Mouse (Mus musculus): Measurements from ENCODE around the gene Slc22a23. TPM values are rescaled to one million over a fixed set of nuclear protein-coding genes. Genes with fewer than 3 reads are reported as not detected.

Slc22a23 gene
- polyA plus RNA-seq, 1 experiment from 2014 or later, result 16.7 TPM

DNA sequence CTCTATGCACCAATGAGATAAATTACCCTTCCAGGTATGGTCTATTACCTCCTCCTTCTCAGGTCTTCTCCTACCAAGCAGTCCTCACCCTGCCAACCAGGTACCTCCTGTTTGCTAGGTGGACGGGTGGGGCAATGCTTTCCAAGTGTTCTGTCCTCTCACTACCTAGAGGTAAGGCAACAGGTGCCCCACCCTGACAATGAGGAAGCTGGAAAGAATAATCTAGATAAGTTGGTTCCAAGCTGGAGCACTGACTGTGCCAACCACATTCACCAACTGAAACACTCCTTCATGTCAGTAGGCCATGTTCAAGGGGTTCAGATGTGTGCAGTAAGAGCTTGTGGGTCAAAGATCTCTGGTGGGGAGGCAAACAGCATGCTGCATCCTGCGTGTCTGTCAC, 10.1 kb downstream of the Slc22a23 start:
- ATAC-seq (ENCODE audit: low FRiP score, low read depth), result no peak
- Histone ChIP-seq H3K4me1 (no peaks in the 10 kb centered on the region), H3K9ac (no peak overlapping the region), H3K27ac (no peak overlapping the region), H3K4me2 (replicated peaks) (no peak overlapping the region), H3K36me3 (no peaks in the 10 kb centered on the region), H3K27me3 (replicated peaks) (no peaks in the 10 kb centered on the region), H3K4me3 (no peak overlapping the region), H3K9me3 (no peaks in the 10 kb centered on the region)
- WGBS, result 83% methylated on average over 2 of the region's 2 CpGs

- WGBS, result 50% methylated on average over 7 of the region's 7 CpGs
- no peaks in the 10 kb centered on the region for H3K4me1 ChIP-seq
- H3K27me3 ChIP-seq (replicated peaks), result no peaks in the 10 kb centered on the region
- no peak overlapping the region for H3K4me2 ChIP-seq (replicated peaks)
- H3K9me3 ChIP-seq, result no peaks in the 10 kb centered on the region
- H3K27ac ChIP-seq, result no peak overlapping the region
- no peak overlapping the region for H3K4me3 ChIP-seq
- ATAC-seq (ENCODE audit: low FRiP score, low read depth), result no peak
- no peaks in the 10 kb centered on the region for H3K36me3 ChIP-seq
- no peak overlapping the region for H3K9ac ChIP-seq
These were observed 12.2 kb downstream of the Slc22a23 start for GRCm38 (mm10) chr13:34332762-34333161.

GRCm38 (mm10) chr13:34331399-34332186, 13.4 kb downstream of the Slc22a23 start:
- Histone ChIP-seq H3K4me1 (no peaks in the 10 kb centered on the region), H3K9me3 (no peaks in the 10 kb centered on the region), H3K9ac (no peak overlapping the region), H3K27me3 (replicated peaks) (no peaks in the 10 kb centered on the region), H3K4me2 (replicated peaks) (no peak overlapping the region), H3K27ac (no peak overlapping the region), H3K4me3 (no peak overlapping the region), H3K36me3 (no peaks in the 10 kb centered on the region)
- 90% methylated on average over 7 of the region's 7 CpGs for WGBS
- no peak for ATAC-seq (ENCODE audit: low FRiP score, low read depth)

DNA sequence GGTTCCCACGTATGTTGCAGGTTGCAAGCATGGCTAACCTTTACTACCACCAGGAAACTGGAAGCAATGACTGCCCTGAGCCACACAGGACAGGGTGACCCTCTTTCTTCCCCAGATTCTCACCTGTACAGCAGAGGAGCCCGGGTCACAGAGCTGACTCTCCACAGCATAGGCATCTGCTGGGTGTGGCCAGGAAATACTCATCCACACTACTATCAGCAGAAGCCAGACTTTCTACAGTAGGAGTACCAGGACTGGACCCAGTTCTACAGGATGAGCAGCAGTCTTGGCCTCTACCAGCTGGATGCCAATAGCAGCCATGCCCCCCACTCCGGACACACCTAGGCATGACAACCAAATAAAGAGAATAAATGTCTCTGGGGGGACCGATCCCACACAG, 15.4 kb downstream of the Slc22a23 start:
- Histone ChIP-seq H3K4me3 (no peak overlapping the region), H3K27ac (no peak overlapping the region), H3K4me2 (replicated peaks) (no peak overlapping the region), H3K36me3 (no peaks in the 10 kb centered on the region), H3K9me3 (no peaks in the 10 kb centered on the region), H3K4me1 (no peaks in the 10 kb centered on the region), H3K27me3 (replicated peaks) (no peaks in the 10 kb centered on the region), H3K9ac (no peak overlapping the region)
- no peak for ATAC-seq (ENCODE audit: low FRiP score, low read depth)
- WGBS, result 89% methylated on average over 4 of the region's 4 CpGs

- no peaks in the 10 kb centered on the region for H3K9me3 ChIP-seq
- H3K4me2 ChIP-seq (replicated peaks), result no peak overlapping the region
- no peak for ATAC-seq (ENCODE audit: low FRiP score, low read depth)
- no peaks in the 10 kb centered on the region for H3K27me3 ChIP-seq (replicated peaks)
- WGBS, result 92% methylated on average over 1 of the region's 1 CpGs
- no peak overlapping the region for H3K9ac ChIP-seq
- no peaks in the 10 kb centered on the region for H3K36me3 ChIP-seq
- no peak overlapping the region for H3K27ac ChIP-seq
- H3K4me1 ChIP-seq, result no peaks in the 10 kb centered on the region
- no peak overlapping the region for H3K4me3 ChIP-seq
These were observed 18.0 kb downstream of the Slc22a23 start for GRCm38 (mm10) chr13:34326992-34327391.

- H3K4me1 ChIP-seq, result no peaks in the 10 kb centered on the region
- H3K9me3 ChIP-seq, result no peaks in the 10 kb centered on the region
- no peak overlapping the region for H3K27ac ChIP-seq
- no peak for ATAC-seq (ENCODE audit: low FRiP score, low read depth)
- 72% methylated on average over 2 of the region's 2 CpGs for WGBS
- no peak overlapping the region for H3K4me3 ChIP-seq
- no peaks in the 10 kb centered on the region for H3K36me3 ChIP-seq
- no peak overlapping the region for H3K4me2 ChIP-seq (replicated peaks)
- no peak overlapping the region for H3K9ac ChIP-seq
- no peaks in the 10 kb centered on the region for H3K27me3 ChIP-seq (replicated peaks)
These were observed 21.6 kb downstream of the Slc22a23 start for GRCm38 (mm10) chr13:34323361-34323760.

DNA sequence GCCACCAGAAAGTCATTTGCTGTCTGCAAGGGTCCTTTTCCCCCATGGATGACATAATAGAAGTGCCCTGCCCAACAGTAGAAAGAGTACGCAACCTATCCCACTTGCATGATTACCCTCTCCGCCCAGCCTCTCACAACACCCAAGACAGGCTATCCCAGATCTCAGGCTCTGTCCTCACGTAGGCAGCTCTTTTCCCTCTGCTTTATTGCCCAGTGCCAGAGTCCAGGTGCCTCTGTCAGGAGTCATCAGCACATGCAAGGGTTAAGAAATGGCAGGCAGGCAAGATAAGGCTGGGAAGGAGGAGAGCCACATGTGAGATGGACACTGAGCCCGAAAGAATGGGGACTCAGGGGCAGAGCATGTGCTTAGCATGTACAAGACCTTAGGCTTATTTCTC, 24.5 kb downstream of the Slc22a23 start:
- Histone ChIP-seq H3K9ac (no peak overlapping the region), H3K4me1 (no peaks in the 10 kb centered on the region), H3K27ac (no peak overlapping the region), H3K36me3 (no peaks in the 10 kb centered on the region), H3K27me3 (replicated peaks) (no peaks in the 10 kb centered on the region), H3K4me2 (replicated peaks) (no peak overlapping the region), H3K4me3 (no peak overlapping the region), H3K9me3 (no peaks in the 10 kb centered on the region)
- WGBS, result 84% methylated on average over 4 of the region's 4 CpGs
- no peak for ATAC-seq (ENCODE audit: low FRiP score, low read depth)

- no peak overlapping the region for H3K9ac ChIP-seq
- 93% methylated on average over 4 of the region's 4 CpGs for WGBS
- no peak overlapping the region for H3K27ac ChIP-seq
- no peak overlapping the region for H3K4me3 ChIP-seq
- no peak overlapping the region for H3K4me2 ChIP-seq (replicated peaks)
- H3K9me3 ChIP-seq, result no peaks in the 10 kb centered on the region
- H3K36me3 ChIP-seq, result no peaks in the 10 kb centered on the region
- no peaks in the 10 kb centered on the region for H3K4me1 ChIP-seq
- no peaks in the 10 kb centered on the region for H3K27me3 ChIP-seq (replicated peaks)
- no peak for ATAC-seq (ENCODE audit: low FRiP score, low read depth)
These were observed 27.9 kb downstream of the Slc22a23 start for GRCm38 (mm10) chr13:34317051-34317450.

DNA sequence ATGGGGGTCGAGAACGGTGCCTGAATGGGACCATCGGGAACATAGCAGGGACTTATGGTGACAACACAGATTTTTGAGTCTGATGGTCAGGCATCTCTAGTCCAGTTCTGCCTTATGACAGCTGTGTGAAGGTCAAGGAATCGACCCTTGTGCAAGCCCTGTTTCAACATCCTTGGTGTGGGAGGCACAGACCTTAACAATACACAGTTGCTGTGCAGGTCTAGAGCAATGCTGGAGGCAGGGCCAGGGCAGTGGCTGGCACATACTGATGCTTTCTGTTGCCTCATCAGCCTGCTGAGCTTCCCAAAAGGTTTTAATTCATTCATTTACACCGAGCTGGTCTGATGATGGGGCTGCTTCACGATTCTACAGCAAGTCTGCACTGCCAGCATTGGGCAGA, 28.5 kb downstream of the Slc22a23 start:
- Histone ChIP-seq H3K4me2 (replicated peaks) (no peak overlapping the region), H3K27ac (no peak overlapping the region), H3K4me3 (no peak overlapping the region), H3K9me3 (no peaks in the 10 kb centered on the region), H3K4me1 (no peaks in the 10 kb centered on the region), H3K36me3 (no peaks in the 10 kb centered on the region), H3K27me3 (replicated peaks) (no peaks in the 10 kb centered on the region), H3K9ac (no peak overlapping the region)
- 89% methylated on average over 6 of the region's 6 CpGs for WGBS
- no peak for ATAC-seq (ENCODE audit: low FRiP score, low read depth)

DNA sequence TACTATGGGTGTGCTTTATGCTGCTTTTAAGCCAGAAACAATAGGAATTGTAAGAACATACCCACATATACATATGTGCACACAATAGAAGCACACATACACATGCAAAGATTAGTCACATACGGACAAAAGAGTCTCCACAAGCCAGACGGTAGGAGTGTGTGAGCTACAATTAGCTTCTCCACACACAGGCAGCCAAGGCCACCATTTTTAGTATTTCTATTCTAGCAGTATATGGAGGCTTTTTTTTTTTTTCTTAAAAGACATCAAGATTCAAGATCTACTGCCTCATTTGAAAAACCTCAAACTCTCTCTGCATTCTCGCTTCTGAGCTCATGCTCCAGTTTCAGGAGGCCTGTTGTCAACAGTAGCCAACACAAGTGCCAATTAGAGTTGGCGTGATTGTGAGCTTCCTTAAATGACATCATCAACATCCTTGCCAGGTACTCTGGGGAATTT, 31.9 kb downstream of the Slc22a23 start:
- H3K9ac ChIP-seq, result no peak overlapping the region
- H3K36me3 ChIP-seq, result no peaks in the 10 kb centered on the region
- ATAC-seq (ENCODE audit: low FRiP score, low read depth), result no peak
- no peak overlapping the region for H3K4me2 ChIP-seq (replicated peaks)
- H3K4me1 ChIP-seq, result no peaks in the 10 kb centered on the region
- 75% methylated on average over 4 of the region's 4 CpGs for WGBS
- no peaks in the 10 kb centered on the region for H3K27me3 ChIP-seq (replicated peaks)
- H3K4me3 ChIP-seq, result no peak overlapping the region
- no peak overlapping the region for H3K27ac ChIP-seq
- H3K9me3 ChIP-seq, result no peaks in the 10 kb centered on the region

DNA sequence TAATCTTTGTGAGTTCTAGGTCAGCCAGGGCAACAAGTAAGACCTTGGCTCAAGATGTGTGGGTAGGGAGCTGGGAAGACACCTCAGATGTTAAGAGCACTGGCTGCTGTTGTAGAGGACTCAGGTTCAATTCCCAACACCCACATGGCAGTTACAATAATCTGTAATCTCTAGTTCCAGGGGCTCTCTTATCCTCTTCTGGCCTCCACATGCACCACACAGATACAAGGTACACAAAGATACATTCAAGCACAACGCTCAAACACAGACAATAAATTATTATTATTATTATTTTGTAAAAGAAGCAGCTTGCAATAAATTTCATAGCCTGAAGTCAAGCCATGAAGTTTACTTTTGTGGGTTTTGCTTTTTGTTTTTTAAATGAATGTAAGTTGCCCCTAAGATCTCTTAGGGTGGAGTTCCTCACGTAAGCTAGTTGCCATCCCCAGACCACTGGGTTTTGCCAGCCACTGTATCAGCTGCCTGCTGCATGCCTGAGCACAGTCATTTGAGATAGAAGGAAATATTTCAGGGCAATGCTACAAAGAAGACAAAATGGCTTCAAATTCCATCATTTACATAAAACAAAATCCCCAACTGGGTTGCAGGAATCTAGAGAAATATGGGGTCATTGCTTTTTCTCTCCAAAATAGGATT, 32.5 kb downstream of the Slc22a23 start:
- Histone ChIP-seq H3K27me3 (replicated peaks) (no peaks in the 10 kb centered on the region), H3K27ac (no peak overlapping the region), H3K4me2 (replicated peaks) (no peak overlapping the region), H3K9me3 (no peaks in the 10 kb centered on the region), H3K4me1 (no peaks in the 10 kb centered on the region), H3K36me3 (no peaks in the 10 kb centered on the region), H3K4me3 (no peak overlapping the region), H3K9ac (no peak overlapping the region)
- 91% methylated on average over 2 of the region's 2 CpGs for WGBS
- no peak for ATAC-seq (ENCODE audit: low FRiP score, low read depth)

- Histone ChIP-seq H3K9ac (no peak overlapping the region), H3K4me3 (no peak overlapping the region), H3K9me3 (no peaks in the 10 kb centered on the region), H3K36me3 (no peaks in the 10 kb centered on the region), H3K4me2 (replicated peaks) (no peak overlapping the region), H3K27ac (no peak overlapping the region), H3K27me3 (replicated peaks) (no peaks in the 10 kb centered on the region), H3K4me1 (no peaks in the 10 kb centered on the region)
- WGBS, result 84% methylated on average over 2 of the region's 2 CpGs
- no peak for ATAC-seq (ENCODE audit: low FRiP score, low read depth)
These were observed 33.4 kb downstream of the Slc22a23 start for GRCm38 (mm10) chr13:34311593-34311992.

DNA sequence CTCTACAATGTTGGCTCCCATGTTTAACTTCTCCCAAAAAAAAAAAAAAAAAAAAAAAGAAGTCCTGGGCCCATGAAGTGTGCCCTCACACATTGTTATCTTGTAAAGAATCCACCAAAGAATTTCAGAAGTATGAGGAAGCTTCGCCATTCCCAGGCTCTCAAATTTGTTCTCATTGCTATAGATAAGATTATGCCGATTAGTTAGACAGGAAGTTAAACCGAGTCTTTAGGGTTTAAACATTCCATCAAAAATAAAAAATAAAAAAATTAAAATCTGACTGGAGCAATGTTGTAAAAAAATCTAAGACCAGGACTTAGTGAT, 36.4 kb downstream of the Slc22a23 start:
- 89% methylated on average over 3 of the region's 3 CpGs for WGBS
- Histone ChIP-seq H3K9me3 (no peaks in the 10 kb centered on the region), H3K4me2 (replicated peaks) (no peak overlapping the region)

More for the DNA sequence above, 36.4 kb downstream of the Slc22a23 start:
- Histone ChIP-seq H3K4me1 (no peaks in the 10 kb centered on the region), H3K4me3 (no peak overlapping the region), H3K27me3 (replicated peaks) (no peaks in the 10 kb centered on the region), H3K27ac (no peak overlapping the region), H3K36me3 (peaks cover 3% of the 10 kb centered on the region), H3K9ac (no peak overlapping the region)
- no peak for ATAC-seq (ENCODE audit: low FRiP score, low read depth)

Data from neural tube, embryonic 12.5 days (tissue).